Mouse (Mus musculus): Measurements from ENCODE around the gene Dpp8.
"Not testable (repeated sequence)": the region's sequence is repeated elsewhere in the genome, so short reads cannot be mapped to it uniquely, and the experiment has no call there.

Dpp8 gene

DNA sequence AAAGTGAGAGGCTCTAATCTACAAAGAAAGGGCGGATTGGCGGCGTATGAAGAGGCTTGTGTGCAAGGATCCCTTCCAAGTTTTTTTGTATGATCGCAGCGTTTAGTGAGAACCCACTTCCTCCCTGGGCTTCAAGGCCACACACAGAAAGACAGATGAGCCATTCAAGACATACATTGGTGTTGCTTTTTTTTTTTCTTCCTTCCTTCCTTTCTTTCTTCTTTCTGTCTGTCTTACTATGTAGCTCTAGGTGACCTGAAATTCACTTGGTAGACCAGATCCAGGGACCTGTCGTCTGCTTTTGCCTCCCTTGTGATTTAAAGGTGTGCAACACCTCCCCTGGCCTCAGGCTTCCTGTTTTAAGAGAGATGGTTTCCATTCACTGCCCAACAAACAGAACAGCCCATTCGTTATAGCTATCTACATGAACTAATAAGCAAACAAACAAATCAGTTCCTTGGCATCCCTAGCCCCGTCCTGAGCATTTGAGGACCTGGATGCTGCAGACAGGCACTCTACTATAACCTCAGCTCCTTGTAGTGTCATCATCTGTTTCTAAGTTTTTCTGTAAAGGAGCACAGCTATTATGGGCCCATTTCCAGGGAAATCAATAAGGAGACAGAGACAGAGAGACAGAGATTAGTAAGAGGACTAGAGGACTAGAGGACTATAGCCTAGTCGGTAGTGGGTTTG lies 10.2 kb upstream of the Dpp8 start:
- DNase-seq (ENCODE audit: low read depth, low spot score), result no peak

DNA sequence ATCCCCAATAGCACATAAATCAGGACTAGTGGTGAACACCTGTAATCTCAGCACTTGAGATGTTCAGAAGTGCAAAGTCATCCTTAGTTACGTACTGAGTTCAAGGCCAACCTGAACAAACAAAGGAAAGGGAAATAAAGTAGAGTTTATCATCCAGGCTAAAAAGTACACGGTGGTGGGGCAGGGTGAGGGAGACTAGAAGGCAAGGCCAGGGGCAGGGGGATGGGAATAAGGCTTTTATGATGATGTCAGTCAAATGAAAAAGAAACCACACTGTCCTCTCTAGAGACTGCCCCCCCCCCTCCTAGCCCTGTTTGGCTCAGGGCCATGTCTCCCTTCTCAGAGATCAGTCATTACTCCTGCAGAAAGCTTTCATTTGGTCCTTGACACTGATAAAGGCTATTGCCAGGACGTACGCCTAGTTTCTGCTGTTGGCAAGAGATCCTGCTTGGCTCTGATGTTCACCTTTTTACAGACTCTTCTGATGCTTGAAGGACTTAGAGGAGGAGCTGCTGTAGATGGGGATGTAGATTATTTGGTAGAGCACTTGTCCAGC lies 9.6 kb upstream of the Dpp8 start:
- DNase-seq (ENCODE audit: low read depth, low spot score), result no peak

DNA sequence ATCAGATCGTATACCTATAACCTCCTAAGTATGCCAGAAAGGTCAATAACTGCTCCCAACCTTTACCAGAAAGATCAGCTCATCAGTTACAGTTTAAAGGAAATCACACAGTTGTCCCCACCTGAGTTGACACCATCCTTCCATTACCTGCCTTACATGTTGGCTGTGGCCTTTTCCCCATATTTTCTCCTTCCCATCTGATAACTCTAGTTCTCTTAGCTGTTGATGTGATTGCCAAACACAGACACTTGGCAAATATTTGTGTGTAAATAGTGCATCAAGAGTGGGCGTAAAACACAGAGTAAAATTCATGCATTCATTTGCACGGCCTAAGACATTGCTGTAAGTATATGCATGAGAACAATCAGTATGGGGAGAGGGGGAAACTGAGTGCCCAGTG lies 8.8 kb upstream of the Dpp8 start:
- DNase-seq (ENCODE audit: low read depth, low spot score), result no peak

DNA sequence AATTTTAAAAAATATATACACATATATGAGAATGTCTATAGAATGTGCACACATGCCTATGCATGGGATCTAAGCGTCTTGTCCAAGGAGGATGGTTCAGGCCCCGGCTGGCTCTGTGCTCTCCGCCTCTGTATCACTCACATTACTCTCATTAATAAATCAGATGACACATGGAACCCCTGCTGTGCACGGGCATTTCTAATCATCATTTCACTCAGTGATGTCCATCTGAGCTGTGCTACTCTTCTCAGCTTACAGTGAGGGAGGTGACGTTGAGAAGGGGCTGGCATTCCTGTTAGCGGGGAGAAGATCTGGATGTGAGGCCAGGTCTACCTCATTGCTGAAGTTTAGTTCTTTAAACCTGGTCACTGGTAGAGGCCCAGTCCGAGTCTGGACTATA lies 5.0 kb upstream of the Dpp8 start:
- no peak for DNase-seq (ENCODE audit: low read depth, low spot score)

DNA sequence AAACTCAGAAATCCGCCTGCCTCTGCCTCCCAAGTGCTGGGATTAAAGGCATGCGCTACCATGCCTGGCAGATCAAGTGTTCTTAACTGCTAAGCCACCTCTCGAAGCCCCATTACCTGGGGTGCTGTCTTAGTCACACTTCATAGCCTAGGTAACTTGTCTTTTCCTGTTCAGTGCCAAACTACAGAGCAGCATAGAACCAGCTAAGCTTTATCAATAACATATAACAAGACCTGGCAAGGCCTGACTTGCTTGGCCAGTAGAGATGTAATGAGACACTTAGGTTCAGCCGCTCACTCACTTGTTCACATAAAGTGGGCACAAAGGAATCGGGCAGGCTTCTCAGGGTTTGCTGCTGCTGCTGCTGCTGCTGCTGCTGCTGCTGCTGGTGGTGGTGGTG lies 3.9 kb upstream of the Dpp8 start:
- no peak for DNase-seq (ENCODE audit: low read depth, low spot score)

DNA sequence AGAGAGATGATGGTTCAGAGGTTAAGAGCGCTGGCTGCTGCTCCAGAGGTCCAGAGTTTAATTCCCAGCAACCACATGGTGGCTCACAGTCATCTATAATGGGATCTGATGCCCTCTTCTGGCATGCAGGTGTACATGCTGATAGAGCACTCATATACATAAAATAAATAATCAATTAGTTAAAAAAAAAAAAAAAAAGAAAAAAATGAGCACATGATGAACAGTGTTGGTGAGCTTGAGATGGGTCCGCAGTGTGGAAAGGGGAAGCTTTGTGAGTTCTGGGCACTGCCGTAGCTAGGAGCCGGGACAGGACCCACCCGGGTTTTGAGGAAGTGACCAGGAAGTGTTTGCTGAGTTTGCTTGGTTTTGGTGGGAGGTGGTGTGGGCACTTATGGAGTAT lies 859 bp upstream of the Dpp8 start:
- not testable (repeated sequence) for DNase-seq (ENCODE audit: low read depth, low spot score)

DNA sequence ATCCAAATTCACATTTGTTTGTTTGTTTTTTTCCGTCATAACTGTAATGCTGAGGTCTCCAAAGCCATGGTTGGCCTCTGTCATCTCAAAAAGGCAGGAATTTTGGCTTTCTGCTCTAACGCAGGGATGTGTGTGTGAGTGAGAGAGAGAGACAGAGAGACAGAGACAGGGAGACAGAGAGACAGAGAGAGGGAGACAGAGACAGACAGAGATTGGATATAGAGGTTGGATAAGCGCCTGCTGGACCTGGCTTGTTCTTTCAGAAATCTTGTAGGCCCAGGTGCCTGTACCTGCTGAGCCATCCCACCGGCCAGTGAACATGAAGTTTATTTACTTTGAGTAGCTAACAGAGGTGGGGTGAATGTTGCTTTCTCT lies 333 bp upstream of the Dpp8 start:
- DNase-seq (ENCODE audit: low read depth, low spot score), result no peak

DNA sequence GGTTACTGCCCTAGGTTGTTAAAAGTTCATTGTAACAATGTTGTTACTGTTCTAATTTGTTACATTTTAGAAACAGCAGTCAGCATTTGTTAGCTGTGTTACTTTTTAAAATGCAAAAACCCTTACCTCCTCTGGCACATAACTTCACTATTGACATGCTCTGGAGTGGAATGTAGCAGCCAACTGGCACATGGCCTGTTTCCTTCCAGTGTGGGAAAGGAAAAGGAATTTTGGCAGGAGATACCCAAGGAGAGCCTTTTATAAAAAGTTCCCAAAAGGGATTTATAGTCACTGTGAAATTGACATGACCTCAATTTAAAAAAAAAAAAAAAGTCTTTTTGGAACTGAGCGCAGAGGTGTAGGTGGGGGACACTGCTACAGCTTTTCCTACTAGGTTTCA lies 4.2 kb downstream of the Dpp8 start:
- DNase-seq (ENCODE audit: low read depth, low spot score), result no peak

DNA sequence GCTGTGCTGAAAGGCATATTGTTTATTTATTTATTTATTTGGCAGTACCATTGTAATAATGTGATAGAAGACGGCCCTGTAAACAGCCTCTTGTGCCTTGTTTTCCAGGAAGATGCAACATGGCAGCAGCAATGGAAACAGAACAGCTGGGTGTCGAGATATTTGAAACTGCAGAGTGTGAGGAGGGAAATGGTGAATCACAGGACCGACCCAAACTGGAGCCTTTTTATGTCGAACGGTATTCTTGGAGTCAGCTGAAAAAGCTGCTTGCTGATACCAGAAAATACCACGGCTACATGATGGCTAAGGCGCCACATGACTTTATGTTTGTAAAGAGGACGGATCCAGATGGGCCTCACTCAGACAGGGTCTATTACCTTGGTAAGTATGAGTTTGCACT lies 4.6 kb downstream of the Dpp8 start:
- DNase-seq (ENCODE audit: low read depth, low spot score), result no peak

DNA sequence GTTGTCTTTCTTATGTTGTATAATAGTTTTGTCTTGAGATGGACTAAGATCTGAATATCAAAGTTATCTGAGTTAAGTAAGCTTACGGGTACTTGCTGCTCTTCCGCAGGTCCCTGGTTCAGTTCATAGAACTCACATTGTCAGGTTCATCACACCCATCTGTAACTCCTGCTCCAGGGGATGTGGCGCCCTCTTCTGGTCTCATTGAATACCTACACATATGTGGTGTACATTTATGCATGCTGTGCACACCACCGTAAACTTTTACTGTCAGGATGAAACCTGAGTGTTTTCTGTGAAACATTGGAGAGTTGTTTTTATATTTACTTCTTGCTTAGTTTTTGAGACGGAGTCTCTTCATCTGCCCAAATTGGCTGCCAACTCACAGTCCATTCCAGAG lies 9.2 kb downstream of the Dpp8 start:
- DNase-seq (ENCODE audit: low read depth, low spot score), result no peak

DNA sequence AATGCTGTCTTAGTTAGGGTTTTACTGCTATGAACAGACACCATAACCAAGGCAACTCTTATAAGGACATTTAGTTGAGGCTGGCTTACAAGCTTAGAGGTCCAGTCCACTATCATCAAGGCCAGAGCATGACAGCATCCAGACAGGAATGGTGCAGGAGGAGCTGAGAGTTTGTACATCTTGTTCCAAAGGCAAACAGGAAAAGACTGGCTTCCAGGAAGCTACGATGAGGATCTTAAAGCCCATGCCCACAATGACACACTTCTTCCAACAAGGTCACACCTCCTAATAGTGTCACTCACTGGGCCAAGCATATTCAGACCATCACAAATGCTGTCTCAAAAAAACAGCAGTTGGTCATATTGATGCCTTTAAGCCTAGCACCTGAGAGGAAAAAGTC lies 14.8 kb downstream of the Dpp8 start:
- no peak for DNase-seq (ENCODE audit: low read depth, low spot score)

DNA sequence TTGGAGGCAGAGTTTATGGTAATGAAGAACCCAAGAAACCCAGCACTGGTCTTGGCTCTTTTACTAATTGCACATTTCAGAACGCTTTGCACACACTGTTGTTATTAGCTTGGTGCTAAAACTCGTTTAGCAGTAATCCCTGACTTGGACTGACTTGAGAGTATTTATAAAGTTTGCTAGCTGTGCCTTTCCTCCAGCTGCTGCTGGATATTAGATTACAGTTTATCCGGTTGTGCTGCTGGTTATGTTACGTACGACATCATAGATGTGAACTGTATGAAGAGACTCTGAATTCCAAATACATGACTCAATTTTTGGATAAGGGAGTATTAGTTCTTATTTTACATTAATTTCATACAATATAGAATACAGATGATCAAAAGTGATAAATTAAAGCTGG lies 17.2 kb downstream of the Dpp8 start:
- DNase-seq (ENCODE audit: low read depth, low spot score), result no peak

DNA sequence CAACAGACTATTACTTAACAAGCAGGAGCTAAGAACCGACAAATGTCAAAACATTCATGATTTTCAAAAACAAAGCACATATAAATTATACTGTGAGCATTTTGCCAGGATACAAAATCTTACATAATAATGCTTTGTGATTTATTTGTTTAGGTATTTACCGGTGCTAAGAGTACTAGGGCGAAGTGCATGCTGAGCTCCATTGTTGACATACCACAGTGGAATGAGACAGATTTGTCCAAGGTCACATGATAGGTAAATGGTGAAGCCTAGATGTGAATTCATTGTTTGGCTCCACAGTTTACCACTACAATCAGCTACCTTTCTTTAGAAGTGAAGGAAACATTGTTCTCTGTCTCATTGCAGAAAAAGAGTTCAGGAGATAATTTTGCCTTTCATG lies 18.8 kb downstream of the Dpp8 start:
- no peak for DNase-seq (ENCODE audit: low read depth, low spot score)

DNA sequence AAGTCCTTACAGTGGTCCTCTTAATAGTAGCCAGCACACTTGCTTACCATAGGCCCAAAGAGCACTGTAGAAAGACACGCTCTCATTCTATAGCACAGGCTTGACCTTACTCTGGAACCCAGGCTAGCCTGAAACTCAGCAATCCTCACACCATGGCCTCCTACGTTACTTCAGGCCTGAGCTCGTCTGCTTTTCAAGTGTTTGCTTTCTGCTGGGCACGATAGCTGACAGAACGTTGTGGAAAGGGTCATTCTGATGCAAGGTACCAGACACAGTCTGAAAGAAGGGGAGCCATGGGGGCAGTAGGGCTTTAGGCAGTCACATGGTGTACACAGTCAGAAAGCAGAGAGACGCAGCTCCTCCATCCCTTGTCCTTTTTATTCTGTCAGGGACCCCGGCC lies 32.0 kb downstream of the Dpp8 start:
- no peak for DNase-seq (ENCODE audit: low read depth, low spot score)

DNA sequence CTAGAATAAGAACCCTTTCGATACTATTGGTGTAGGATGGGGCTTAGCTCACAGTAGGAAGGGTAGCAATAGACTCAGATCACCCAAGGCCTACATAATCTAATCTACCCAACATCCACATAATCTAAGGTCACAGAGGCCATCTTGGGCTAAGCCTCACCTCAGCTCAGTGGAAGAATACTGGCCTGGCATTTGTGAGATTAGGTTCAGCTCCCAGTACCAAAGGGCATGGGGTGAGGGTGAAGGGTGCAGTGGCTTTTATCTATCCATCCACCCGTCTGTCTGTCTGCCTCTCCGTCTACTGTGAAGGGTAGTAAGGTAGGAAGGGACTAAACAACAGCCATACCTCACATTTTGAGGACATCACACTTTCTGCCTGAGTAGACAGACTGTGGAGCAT lies 38.4 kb downstream of the Dpp8 start:
- DNase-seq (ENCODE audit: low read depth, low spot score), result no peak

DNA sequence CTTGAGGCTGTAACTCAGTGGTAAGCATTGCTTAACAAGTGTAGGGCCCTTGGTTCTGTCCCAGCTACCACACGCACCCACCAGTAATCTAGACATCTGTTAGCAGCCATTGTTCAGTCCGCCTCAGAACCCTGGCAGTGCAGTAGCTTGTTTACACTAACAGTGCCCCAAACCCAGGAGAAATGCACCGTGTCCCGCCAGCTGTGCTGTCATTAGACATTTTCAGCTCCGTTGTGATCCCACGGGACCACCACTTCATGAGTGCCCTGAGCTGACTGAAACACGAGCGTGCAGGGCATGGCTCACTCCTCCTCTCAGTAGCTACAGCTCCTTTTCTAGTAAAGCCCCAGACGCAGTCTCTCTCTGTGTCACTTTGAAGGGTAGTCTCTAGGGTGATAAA lies 41.3 kb downstream of the Dpp8 start:
- no peak for DNase-seq (ENCODE audit: low read depth, low spot score)

DNA sequence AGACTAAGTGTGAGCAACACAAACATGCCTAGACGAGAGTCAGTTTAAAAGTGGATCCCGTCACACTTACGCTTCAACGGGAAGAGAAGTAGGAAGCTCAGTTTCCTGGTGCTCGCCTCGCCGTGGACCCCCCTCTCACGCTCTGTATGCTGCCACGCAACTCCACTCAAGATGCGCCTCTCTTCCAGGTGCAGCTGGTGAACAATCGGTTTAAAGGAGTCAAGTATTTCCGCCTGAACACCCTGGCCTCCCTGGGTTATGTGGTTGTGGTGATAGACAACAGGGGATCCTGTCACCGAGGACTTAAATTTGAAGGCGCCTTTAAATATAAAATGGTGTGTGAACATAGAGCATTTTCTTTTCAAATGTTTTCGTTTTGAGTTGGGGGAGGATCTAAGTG lies 42.0 kb downstream of the Dpp8 start:
- DNase-seq (ENCODE audit: low read depth, low spot score), result no peak

DNA sequence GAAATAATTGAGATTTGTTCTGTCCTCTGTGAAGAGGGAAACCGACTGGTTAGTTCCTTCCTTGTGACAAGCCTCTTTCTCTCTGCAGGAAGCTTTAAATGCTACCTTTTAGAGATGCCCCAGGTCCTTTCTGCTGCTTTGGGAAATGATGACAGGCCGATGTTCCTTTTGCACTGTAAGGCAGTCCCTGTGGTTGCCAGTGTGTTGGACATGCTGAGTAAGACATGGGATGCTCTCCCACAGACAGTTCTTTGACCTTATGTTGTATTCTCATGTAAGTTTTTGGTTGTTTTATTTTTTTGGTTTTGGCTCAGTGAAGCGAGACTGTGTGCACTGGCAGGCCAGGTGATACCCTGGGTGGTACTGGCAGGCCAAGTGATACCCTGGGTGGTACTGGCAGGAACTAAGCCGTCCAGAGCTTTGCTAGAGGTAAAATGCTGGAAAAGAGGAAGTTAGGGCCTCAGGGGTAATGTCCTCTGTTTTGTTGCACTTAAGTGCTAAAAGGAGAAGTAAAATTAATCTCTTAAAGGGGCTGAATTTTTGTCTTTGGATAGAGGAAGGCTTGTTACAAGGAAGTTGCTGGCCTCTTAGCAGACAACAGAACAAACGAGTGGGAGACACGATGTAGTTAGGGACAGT lies 42.8 kb downstream of the Dpp8 start:
- DNase-seq (ENCODE audit: low read depth, low spot score), result no peak

DNA sequence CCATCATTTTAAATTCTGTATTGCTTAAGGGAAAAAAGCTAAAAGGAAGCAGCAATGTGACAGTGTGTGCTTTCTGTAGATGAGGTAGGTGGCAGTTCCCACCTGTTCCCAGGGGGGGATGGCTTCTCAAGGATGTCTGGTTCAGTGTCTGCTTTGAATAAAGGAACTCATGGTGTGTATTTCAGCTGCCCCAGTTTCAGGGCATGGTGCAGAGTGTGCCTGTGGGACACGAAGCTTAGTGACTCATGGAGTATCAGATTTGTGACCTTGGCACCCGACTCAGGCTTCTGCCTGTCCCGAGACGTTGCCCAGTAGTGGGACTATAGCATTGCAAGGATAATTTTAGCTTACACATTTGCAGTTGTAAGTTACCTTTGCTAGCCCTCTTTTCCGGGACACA lies 45.3 kb downstream of the Dpp8 start:
- DNase-seq (ENCODE audit: low read depth, low spot score), result no peak

DNA sequence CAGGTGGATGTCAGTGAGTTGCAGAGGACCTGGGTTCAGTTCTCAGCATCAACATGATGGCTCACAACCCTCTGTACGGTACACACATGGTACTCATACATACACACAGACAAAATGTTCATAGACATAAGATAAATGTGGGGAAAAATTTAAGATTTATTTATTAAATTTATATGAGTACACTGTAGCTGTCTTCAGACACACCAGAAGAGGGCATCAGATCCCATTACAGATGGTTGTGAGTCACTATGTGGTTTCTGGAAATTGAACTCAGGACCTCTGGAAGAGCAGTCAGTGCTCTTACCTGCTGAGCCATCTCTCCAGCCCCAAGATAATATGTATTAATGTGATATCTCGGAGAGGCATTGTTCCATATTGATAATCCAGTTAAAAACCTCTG lies 47.9 kb downstream of the Dpp8 start:
- not testable (repeated sequence) for DNase-seq (ENCODE audit: low read depth, low spot score)

DNA sequence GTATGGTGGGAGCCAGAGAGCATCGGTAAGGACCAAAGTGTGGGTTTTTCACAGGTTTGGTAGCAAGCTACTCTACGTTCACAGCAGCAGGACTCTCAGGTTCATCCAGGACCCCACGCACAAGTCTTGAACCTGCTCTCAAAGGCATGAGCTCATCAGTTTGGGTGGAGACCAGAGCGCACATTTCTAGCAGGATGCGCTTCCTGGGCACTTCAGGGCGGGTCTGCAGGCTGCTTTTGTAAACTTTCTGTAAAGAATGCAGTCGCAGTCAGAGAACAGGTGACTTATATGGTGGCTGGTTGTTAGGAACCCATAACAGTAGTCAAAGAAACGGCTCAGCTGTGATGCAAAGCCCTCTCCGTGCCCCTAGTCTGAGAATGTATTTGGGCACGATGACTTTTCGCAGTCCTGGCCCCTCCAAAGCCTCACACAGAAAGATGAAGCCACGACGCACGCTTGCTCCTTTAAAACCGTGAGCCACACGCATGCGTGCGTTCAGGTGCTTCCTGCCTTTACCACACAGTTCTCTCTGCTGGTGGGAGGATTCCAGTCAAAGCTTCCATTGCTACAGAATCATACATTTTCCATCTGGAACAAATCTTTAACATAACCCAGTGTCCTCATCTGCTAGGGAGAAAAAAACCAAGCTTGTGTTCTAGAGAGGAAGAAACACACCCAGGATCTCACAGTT lies 51.0 kb downstream of the Dpp8 start:
- no peak for DNase-seq (ENCODE audit: low read depth, low spot score)

DNA sequence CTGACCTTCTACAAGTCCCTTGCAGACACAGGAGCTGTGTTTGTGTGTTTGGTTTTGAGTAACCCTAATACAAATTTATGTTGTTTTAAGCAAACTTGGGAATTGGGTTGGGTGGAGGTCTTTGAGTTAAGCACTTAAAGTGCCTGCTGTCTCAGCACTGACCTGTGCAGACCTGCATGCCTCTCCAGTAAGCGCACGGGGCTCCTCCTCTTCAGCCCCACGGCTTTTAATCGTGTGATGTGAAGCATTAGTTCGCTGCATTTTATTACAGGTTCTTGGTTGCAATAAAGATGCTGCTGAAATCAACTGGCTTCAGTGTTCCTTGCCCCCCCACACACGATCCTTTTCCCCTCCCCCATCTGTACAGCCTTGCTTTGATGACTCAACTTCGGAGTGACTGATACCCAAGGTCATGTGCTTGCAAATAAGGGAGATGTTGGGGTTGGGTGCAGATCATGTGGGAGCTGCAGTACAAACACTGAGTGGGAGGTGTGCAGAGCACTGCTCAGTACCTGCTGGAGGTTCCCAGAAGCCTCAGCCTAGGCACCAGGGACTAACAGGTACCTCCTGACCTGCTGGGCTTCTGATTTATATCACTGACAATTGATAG lies 52.1 kb downstream of the Dpp8 start:
- DNase-seq (ENCODE audit: low read depth, low spot score), result no peak

DNA sequence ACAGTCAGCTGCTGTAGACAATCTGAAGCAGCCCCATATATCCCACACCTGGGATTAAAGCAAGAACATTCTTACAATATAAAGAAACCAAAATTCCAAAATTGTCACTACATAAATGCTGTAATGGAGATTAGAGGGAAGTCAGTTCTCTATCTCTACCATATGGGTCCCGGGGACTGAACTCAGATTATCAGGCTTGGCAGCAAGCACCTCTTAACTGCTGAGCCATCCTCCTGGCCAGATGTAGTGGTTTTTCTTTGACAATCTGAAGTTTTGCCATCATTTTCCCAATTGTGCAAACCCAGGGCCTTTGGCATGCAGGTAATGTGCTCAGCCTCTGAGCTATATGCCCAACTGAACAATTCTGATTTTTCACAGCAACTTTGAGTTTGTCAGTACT lies 53.1 kb downstream of the Dpp8 start:
- DNase-seq (ENCODE audit: low read depth, low spot score), result no peak
